Mouse (Mus musculus) myocyte (in vitro differentiated cells): ENCODE measurements around the gene Fam131c. TPM values are rescaled to one million over a fixed set of nuclear protein-coding genes. Genes with fewer than 3 reads are reported as not detected.

Source experiments
- H3K27me3 ChIP-seq: one replicate; pipeline ENCODE4 v1.6.1; 2011; ENCODE audit not compliant: control insufficient read depth, insufficient read depth, insufficient read length
- H3K36me3 ChIP-seq: one replicate; pipeline ENCODE4 v1.6.1; 2011; ENCODE audit not compliant: control insufficient read depth, insufficient read depth
- H3K4me2 ChIP-seq: one replicate; pipeline ENCODE4 v1.6.1; 2011; ENCODE audit warnings: low read depth, control low read depth
- H3K4me3 ChIP-seq: one replicate; pipeline ENCODE4 v1.5.1; 2011; ENCODE audit warnings: mild to moderate bottlenecking, control low read depth, moderate library complexity
- H3K79me2 ChIP-seq: one replicate; pipeline ENCODE4 v1.6.1; 2011; ENCODE audit not compliant: control insufficient read depth, insufficient read depth
- H3ac ChIP-seq: one replicate; pipeline ENCODE4 v1.6.1; 2011; ENCODE audit not compliant: control insufficient read depth, insufficient read length
- CEBPB ChIP-seq: IDR thresholded peaks from 2 replicates; pipeline ENCODE4 v1.6.1; 2011; ENCODE audit warnings: mild to moderate bottlenecking, moderate library complexity; ENCODE audit not compliant: poor library complexity, insufficient read depth, severe bottlenecking
- E2F4 ChIP-seq: IDR thresholded peaks from one replicate; pipeline ENCODE4 v1.6.1; 2011; ENCODE audit warnings: mild to moderate bottlenecking, control low read depth, moderate library complexity; ENCODE audit not compliant: insufficient read depth
- MAX ChIP-seq: IDR thresholded peaks from one replicate; pipeline ENCODE4 v1.6.1; 2011; ENCODE audit warnings: low read depth, mild to moderate bottlenecking, control low read depth
- MYOD1 ChIP-seq, 3 experiments: IDR thresholded peaks; one replicate each; pipeline ENCODE4 v1.6.1; 2011; ENCODE audit warnings: control low read depth in 2 of 3, low read depth in 2 of 3, mild to moderate bottlenecking in 2 of 3, moderate library complexity in 1 of 3; ENCODE audit not compliant: insufficient read length in 2 of 3, control insufficient read depth in 1 of 3
- MYOG ChIP-seq, 3 experiments: IDR thresholded peaks; one replicate each; pipeline ENCODE4 v1.6.1; 2011; ENCODE audit warnings: control low read depth in 2 of 3, low read depth in 2 of 3, mild to moderate bottlenecking in 2 of 3; ENCODE audit not compliant: insufficient read length in 2 of 3, control insufficient read depth in 1 of 3, insufficient read depth in 1 of 3
- POLR2A ChIP-seq: IDR thresholded peaks from one replicate; pipeline ENCODE4 v1.6.1; 2011; ENCODE audit warnings: low read depth, mild to moderate bottlenecking, control low read depth, moderate library complexity; ENCODE audit not compliant: insufficient read length
- POLR2AphosphoS2 ChIP-seq: IDR thresholded peaks from one replicate; pipeline ENCODE4 v1.6.1; 2011; ENCODE audit warnings: low read depth, control low read depth; ENCODE audit not compliant: insufficient read length
- REST ChIP-seq: IDR thresholded peaks from one replicate; pipeline ENCODE4 v1.6.1; 2011; ENCODE audit warnings: mild to moderate bottlenecking, control low read depth, moderate library complexity; ENCODE audit not compliant: insufficient read depth, insufficient read length
- SRF ChIP-seq: IDR thresholded peaks from one replicate; pipeline ENCODE4 v1.6.1; 2011; ENCODE audit warnings: low read depth; ENCODE audit not compliant: control insufficient read depth, insufficient read length
- TCF12 ChIP-seq: IDR thresholded peaks from one replicate; pipeline ENCODE4 v1.6.1; 2011; ENCODE audit warnings: mild to moderate bottlenecking, control low read depth; ENCODE audit not compliant: poor library complexity, insufficient read depth, severe bottlenecking
- TCF3 ChIP-seq: IDR thresholded peaks from one replicate; pipeline ENCODE4 v1.6.1; 2011; ENCODE audit warnings: low read depth, control low read depth; ENCODE audit not compliant: insufficient read length
- USF1 ChIP-seq: IDR thresholded peaks from one replicate; pipeline ENCODE4 v1.6.1; 2011; ENCODE audit warnings: low read depth, mild to moderate bottlenecking, control low read depth, moderate library complexity
- polyA plus RNA-seq: library from polyadenylated mRNA; unstranded; fragments of >200 nt; fragmentation: generic; extraction: Trizol; gene quantifications from one replicate; pipeline ENCODE4 v1.2.1, GENCODE M21; 2012; ENCODE audit warnings: missing spikeins

Fam131c gene
- polyA plus RNA-seq, 1 experiment: 0.77 TPM

- Histone ChIP-seq H3K4me3 (no peak overlapping the region), H3K79me2 (no peaks in the 10 kb centered on the region), H3K36me3 (no peaks in the 10 kb centered on the region), H3K27me3 (peaks cover 6% of the 10 kb centered on the region), H3ac (no peak overlapping the region), H3K4me2 (no peak overlapping the region)
- no peak for TF ChIP-seq MYOD1 (IDR thresholded peaks at IDR 0.05; ENCODE audit: control insufficient read depth in 1 of 3, insufficient read length in 2 of 3, low read depth in 2 of 3)
- no peak for TF ChIP-seq MYOG (IDR thresholded peaks at IDR 0.05; ENCODE audit: control insufficient read depth in 1 of 3, insufficient read depth in 1 of 3, insufficient read length in 2 of 3, low read depth in 2 of 3)
Observed at GRCm38 (mm10) chr4:141382406-141382805, 14.4 kb downstream of the Fam131c start.

GRCm38 (mm10) chr4:141385275-141385674 lies 17.3 kb downstream of the Fam131c start:
- Histone ChIP-seq H3K79me2 (no peaks in the 10 kb centered on the region), H3K36me3 (no peaks in the 10 kb centered on the region), H3K4me2 (no peak overlapping the region), H3ac (no peak overlapping the region), H3K4me3 (no peak overlapping the region), H3K27me3 (peaks cover 6% of the 10 kb centered on the region)
- no peak for TF ChIP-seq TCF12
- TF ChIP-seq REST: no peak
- TF ChIP-seq MYOG (IDR thresholded peaks at IDR 0.05; ENCODE audit: control insufficient read depth in 1 of 3, insufficient read depth in 1 of 3, insufficient read length in 2 of 3, low read depth in 2 of 3): no peak
- TF ChIP-seq CEBPB: no peak
- TF ChIP-seq POLR2AphosphoS2: no peak
- TF ChIP-seq MYOD1 (IDR thresholded peaks at IDR 0.05; ENCODE audit: control insufficient read depth in 1 of 3, insufficient read length in 2 of 3, low read depth in 2 of 3): no peak
- TF ChIP-seq E2F4: no peak
- TF ChIP-seq MAX: no peak
- TF ChIP-seq SRF: no peak
- no peak for TF ChIP-seq POLR2A
- TF ChIP-seq USF1: no peak
- TF ChIP-seq TCF3: no peak

- Histone ChIP-seq H3K4me2 (no peak overlapping the region), H3K79me2 (no peaks in the 10 kb centered on the region), H3K36me3 (no peaks in the 10 kb centered on the region), H3K4me3 (no peak overlapping the region), H3K27me3 (peaks cover 6% of the 10 kb centered on the region), H3ac (no peak overlapping the region)
- no peak for TF ChIP-seq TCF3
- no peak for TF ChIP-seq POLR2A
- TF ChIP-seq MYOD1 (IDR thresholded peaks at IDR 0.05; ENCODE audit: control insufficient read depth in 1 of 3, insufficient read length in 2 of 3, low read depth in 2 of 3): no peak
- no peak for TF ChIP-seq MAX
- no peak for TF ChIP-seq SRF
- no peak for TF ChIP-seq REST
- no peak for TF ChIP-seq TCF12
Observed at GRCm38 (mm10) chr4:141386150-141386549, 18.1 kb downstream of the Fam131c start.

GRCm38 (mm10) chr4:141387093-141387784 lies 19.2 kb downstream of the Fam131c start:
- Histone ChIP-seq H3ac (no peak overlapping the region), H3K79me2 (no peaks in the 10 kb centered on the region), H3K4me3 (no peak overlapping the region), H3K4me2 (no peak overlapping the region), H3K36me3 (no peaks in the 10 kb centered on the region), H3K27me3 (peaks cover 6% of the 10 kb centered on the region)
- TF ChIP-seq TCF12 (no peak), REST (no peak), MYOG (IDR thresholded peaks at IDR 0.05; ENCODE audit: control insufficient read depth in 1 of 3, insufficient read depth in 1 of 3, insufficient read length in 2 of 3, low read depth in 2 of 3) (no peak), E2F4 (no peak), POLR2A (no peak), TCF3 (no peak), MAX (no peak), CEBPB (no peak), SRF (no peak), POLR2AphosphoS2 (no peak), MYOD1 (IDR thresholded peaks at IDR 0.05; ENCODE audit: control insufficient read depth in 1 of 3, insufficient read length in 2 of 3, low read depth in 2 of 3) (no peak), USF1 (no peak)

- Histone ChIP-seq H3K79me2 (no peaks in the 10 kb centered on the region), H3K36me3 (no peaks in the 10 kb centered on the region), H3K4me2 (no peak overlapping the region), H3ac (no peak overlapping the region), H3K27me3 (peaks cover 6% of the 10 kb centered on the region), H3K4me3 (no peak overlapping the region)
- TF ChIP-seq TCF12 (no peak), SRF (no peak), TCF3 (no peak), POLR2AphosphoS2 (no peak), MYOG (IDR thresholded peaks at IDR 0.05; ENCODE audit: control insufficient read depth in 1 of 3, insufficient read depth in 1 of 3, insufficient read length in 2 of 3, low read depth in 2 of 3) (no peak), USF1 (no peak), MAX (no peak), CEBPB (no peak), POLR2A (no peak), MYOD1 (IDR thresholded peaks at IDR 0.05; ENCODE audit: control insufficient read depth in 1 of 3, insufficient read length in 2 of 3, low read depth in 2 of 3) (no peak), REST (no peak), E2F4 (no peak)
Observed at GRCm38 (mm10) chr4:141387933-141388332, 19.9 kb downstream of the Fam131c start.
